Mouse (Mus musculus): ENCODE data around the gene Tmem178.

Tmem178 gene

GRCm38 (mm10) chr17:81001010-81001409, 56.6 kb downstream of the Tmem178 start:
- DNase-seq: no peak

GRCm38 (mm10) chr17:81001647-81002046, 57.2 kb downstream of the Tmem178 start:
- no peak for DNase-seq

DNA sequence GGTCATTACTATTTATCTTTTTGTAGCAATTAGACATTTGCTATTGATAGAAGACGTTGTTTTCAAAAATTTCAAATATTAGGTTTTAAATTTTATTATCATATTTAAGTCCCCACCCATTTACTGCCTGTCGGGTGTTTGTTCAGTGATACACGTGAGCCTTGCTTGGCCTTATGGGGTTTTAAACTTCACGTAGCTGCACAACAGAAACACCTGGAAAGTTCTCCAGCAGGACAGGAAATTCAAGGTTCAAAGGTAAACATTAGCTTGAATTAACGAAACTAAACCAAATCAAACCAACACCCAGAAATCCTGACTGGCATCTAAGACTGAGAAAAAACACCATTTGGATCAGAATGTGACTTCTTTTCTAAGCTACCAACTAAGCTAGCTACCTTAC, 57.7 kb downstream of the Tmem178 start:
- no peak for DNase-seq

DNA sequence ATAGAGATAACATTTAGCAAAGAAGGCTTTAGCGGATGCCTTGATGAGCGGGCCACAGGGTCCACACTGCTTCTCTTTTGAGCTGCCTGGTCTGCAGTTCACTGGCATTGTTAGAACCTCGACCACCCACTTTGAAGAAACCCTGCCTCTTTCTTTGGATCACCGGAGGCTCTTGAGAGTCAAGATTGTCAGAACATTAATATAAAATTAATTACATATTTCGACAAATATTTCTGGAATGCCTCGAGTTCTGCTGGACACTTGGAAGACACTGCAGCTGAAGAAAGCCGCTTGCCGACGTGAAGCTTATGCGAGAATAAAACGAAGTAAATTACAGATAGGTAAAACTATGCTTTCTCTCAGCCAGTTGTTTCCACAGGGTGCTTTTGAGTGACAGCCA, 60.0 kb downstream of the Tmem178 start:
- no peak for DNase-seq

DNA sequence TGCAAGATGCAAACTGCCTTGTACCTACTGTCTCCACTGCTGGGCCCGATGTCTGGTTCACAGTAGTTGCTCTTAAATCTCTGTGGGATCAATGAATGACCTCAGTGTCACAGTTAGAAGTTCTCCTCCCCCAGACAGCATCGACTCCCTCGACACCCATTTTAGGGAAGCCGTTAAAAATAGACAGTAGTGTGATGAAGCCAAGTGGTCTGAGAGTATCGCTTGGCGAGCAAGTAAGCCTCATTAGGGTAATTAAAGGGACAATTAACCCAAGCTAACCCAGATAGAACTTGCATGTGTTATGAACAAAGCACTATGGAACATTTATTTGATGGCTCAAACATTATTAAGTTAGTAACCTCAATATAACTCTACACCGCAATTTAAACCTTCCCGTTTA, 60.9 kb downstream of the Tmem178 start:
- no peak for DNase-seq

DNA sequence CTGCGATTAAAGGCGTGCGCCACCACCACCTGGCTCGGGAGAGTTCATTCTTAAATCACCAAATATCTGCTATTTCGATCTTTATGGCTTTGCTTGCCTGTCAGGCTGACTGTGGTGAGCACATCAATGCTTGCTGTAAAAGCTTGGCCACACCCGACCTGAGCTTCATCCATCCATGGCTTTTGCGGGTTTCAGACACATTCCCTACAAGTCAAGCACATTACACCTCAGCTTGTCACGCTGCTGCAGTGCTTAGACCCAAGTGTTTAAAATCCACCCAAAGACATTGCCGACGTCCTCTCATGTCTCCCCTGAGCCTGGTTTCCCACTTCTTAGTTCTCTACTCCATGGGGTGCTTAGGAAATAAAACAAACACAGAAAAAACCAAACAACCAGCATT, 64.7 kb downstream of the Tmem178 start:
- no peak for DNase-seq

DNA sequence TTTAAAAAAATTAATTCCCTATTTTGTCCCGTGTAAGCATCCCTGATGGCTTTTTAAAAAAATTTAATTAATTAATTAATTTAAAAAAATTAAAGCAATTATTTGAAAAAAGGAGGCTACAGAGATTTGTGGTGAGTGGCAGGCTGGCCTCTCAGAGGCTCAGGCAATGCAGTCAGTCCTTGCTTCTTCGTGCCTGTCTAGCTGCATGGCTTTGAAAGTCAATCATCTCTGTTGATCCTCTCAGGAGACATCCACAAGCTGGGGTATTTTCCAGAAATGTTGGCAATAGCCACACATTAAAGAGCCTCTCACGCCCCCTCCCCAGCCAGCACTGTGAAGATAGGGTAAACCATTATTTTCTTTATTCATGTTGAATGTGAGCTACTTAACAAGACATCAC, 65.8 kb downstream of the Tmem178 start:
- DNase-seq: no peak

- DNase-seq: no peak
These were observed 66.6 kb downstream of the Tmem178 start for GRCm38 (mm10) chr17:81010844-81011685.

DNA sequence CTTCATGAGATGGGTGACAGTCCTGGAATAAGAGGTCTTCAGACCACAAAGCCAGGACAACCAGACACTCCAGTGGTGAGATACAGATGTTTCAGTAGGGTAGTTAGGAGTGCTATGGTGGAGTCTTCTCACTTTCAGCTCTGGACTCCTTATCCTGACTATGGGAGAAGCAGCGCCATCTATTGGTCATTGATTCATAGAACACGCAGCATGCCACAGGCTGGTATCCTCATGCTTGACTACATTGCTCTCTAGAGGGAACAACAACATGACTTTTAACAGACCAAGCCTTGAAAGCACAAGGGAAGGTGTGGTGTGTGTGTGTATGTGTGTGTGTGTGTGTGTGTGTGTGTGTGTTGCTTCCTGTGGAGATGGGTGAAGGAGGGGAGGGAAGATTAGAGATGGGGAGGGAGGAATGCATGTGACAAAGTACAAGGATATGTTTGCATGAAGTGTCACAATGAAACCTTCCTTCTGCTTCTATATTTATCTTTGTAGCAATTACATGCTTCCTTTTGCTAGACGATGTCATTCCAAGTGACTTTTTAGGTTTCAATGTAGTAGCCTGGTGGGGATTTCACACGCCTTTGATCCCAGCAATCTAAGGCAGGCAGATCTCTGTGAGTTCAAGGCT, 71.5 kb downstream of the Tmem178 start:
- peak; percentile 51 to 70 for DNase-seq

GRCm38 (mm10) chr17:81017132-81017531, 72.7 kb downstream of the Tmem178 start:
- no peak for DNase-seq

- no peak for DNase-seq
These were observed 82.9 kb downstream of the Tmem178 start for GRCm38 (mm10) chr17:81027331-81027730.

GRCm38 (mm10) chr17:81031830-81032442, 87.5 kb downstream of the Tmem178 start:
- DNase-seq: no peak

DNA sequence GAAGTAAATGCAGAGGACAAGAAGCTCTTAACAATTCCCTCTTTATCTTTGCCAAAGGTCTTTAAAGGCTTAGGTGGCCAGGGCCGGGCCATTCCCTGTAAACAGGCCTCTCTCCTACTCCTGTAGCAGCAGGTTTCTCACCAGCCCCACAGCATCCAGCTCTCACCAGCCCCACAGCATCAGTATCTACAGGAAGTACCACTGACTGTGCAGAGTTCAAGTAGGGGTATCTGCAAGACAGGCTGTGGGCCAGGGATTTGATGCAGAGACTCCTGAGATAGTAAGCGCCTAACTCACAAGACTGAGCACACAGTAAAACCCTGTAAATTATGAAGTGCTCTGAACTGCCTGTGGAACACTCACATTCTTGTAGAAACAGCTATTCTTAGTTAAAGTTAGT, 88.5 kb downstream of the Tmem178 start:
- no peak for DNase-seq

DNA sequence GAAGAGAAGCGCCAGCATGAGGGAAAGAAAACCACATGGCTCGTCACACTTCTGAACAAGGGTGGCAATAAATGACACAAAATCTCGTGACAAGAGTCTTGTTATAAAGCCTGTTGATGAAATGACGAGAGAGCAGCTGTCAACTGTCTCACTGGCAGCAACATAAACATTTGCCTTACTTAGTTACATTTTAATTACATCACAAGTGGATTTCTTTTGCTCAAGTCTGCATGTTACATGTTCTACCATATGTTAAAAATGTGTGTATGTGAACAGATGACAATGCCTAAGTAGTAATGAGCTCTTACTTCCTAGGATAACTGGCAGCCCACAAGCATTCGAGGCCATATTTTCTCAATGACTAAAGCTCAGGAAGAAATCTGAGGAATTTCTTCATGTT, 90.9 kb downstream of the Tmem178 start:
- DNase-seq: no peak

GRCm38 (mm10) chr17:81038707-81039408, 94.4 kb downstream of the Tmem178 start:
- no peak for DNase-seq

GRCm38 (mm10) chr17:81041662-81042061, 97.2 kb downstream of the Tmem178 start:
- DNase-seq: no peak

- no peak for DNase-seq
These were observed 99.9 kb downstream of the Tmem178 start for GRCm38 (mm10) chr17:81044356-81044755.

DNA sequence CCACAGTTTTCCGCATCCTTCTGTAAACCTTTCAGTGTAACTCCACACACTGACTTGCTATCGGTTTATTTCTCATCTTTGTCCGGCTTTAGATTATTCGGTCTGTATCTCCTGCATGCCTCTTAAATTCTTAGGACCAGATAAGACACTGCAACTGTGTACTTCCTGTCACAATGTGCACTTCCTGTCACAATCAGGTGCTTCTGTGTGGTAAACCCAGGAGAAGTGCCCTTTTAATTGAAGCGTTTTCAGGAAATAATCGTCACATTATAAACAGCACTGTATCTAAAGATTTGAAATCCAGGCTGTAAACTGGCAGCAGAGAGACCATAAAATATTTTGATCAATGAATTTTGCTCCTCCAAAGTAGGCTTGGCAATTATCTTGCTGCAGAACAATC, 100.7 kb downstream of the Tmem178 start:
- DNase-seq: no peak

DNA sequence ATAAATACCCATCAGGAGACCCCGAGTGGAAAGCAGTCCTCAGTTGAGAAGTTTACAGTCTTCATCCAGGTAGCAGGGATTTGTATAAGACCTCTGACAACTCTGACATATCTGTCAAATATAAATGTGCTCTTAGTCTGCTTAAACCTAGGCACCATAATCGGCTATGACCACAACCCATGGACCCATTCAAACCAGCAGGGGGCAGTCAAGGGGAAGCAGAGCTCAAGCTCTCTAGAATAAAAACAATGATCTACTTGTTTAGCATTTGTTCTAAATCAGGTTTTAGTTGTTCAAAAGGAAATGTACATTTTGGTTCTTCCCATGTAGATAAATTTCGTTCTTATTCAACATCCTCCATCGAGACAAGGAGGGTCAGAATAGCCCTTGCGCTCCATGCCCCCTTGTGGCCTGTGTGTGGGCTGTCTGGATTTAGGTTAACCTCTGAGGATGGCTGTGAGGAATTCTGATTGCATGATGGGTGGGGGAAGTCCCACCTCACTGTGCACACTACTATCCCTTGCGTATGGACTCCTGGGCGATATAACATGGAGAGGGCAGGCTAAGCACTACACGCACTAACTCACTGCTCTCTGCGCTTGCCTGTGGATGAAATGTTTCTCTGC, 101.2 kb downstream of the Tmem178 start:
- DNase-seq: peak in 1 of 2 experiments; percentile 64

- no peak for DNase-seq
These were observed 103.6 kb downstream of the Tmem178 start for GRCm38 (mm10) chr17:81047930-81048564.

All from kidney, postnatal 25 days (tissue).